Mouse (Mus musculus) urinary bladder, postnatal 14 days (tissue): Measurements from ENCODE around the gene Tns1.

Experiments
- DNase-seq: peaks from one replicate; pipeline ENCODE4 v3.0.0; 2021; ENCODE audit warnings: low spot score

Gene Tns1

DNA sequence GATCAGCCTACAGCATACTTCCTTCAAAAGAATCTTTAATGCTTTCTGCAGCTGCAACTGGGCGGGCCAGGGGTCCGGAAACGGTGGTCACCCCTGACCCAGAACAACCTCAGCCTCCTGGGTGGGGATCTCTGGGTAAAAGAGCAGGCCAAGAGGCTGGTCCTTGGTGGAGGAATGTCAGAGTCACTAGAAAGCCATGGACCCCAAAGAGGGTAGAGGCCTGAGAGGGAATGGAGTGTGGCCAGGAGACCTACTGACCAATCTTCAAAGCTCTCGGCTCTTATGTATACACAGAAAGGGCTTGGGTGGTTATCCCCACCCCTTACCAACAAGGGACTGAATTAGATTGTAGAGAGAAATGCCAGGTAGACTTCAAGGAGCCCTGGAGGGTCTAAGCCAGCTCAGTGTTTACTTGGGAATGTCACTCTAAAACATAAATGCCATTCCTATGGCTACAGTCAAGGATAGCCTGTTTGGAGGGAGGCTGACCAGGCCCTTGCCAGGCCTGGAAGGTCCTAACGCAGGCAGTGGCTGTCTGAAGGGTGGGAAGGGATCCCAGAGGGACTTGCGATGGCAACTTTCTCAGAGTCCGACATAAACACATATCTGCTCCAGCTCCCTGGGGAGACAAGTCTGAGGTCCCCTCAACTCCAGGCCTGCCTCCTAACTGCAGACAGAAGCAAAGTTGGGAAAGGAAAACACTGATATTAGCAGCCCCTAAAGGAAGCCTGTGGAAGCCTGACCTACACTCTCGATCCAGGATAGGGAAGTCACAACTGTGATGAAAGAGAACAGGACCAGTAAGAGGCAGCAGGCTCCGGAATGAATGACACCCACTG is 92.3 kb downstream of the Tns1 start:
- no peak for DNase-seq

DNA sequence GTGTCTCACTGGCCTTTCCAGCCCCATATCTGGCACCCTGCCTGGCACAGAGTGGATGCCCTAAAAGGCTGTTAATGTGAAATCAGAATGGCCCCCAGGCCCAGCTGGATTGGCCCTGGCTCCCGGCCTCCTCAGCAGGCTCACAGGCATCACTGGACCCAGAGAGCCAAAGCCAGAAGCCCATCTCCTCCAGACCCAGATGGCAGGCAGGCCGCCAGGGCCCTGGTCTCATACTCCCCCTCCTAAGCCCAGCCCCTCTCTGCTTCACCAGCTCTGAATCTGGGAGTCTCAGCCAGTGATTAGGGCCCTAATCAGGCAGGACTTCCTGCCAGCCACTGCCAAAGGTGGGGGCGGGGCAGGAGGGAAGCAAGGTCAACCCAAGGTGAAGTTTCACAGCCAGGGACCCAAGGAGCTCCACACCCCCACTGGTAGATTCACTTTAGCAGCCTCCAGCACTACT is 93.3 kb downstream of the Tns1 start:
- peak; percentile 65 for DNase-seq

DNA sequence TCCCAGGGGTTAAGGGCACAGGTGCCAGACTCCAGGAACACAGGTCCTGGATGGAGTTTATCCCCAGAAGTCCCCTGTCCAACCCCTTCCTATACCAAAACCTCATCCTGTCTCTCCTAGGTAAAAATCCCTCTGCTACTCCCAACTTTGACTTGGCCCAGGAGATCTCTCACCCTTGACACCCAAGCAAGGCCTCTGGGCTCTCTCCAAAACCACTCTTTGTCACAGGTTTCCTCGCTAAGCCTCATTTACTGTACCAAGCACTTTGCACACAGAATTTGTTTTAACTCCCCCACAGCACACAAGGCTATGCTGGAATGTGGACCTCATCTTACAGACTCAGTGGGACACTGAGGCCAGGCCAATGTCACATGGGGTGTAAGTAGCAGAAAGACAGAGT is 94.0 kb downstream of the Tns1 start:
- no peak for DNase-seq

DNA sequence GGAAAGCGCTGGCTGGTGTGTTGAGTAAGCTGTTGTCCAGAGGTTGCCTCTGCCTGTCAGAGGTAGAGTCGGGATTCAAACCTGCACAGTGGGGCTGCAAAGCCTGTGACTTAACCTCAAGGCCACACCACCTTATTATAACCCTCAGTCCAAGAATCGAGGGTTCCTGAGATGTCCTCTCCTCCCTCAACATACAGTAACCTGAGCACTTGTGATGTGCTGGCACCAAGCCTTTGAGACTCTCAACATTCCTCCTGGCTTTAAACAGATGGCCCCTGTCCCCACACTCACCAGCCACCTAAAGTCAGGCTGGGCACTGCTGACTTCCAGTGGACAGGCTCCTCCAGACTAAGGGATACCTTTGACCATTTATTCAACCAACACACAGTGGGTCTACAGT is 94.6 kb downstream of the Tns1 start:
- no peak for DNase-seq

DNA sequence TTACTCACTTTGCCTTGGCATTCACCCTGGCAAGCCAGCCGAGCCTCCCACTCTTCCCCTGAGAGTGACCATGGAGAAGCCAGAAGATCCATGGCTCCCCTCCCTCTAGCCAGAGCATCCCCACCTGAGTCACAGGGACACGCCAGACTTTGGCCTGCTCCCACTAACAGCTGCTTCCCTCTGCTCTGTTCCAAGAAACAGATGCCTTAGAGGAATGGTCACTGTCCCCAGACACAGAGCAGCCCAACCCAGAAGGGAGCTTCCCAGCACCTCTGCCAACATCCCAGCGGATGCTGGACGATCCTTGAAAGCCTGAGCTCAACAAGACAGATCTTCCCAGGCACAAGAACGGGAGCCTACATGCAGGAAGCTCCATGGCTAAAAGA is 95.4 kb downstream of the Tns1 start:
- DNase-seq = peak; percentile 58

DNA sequence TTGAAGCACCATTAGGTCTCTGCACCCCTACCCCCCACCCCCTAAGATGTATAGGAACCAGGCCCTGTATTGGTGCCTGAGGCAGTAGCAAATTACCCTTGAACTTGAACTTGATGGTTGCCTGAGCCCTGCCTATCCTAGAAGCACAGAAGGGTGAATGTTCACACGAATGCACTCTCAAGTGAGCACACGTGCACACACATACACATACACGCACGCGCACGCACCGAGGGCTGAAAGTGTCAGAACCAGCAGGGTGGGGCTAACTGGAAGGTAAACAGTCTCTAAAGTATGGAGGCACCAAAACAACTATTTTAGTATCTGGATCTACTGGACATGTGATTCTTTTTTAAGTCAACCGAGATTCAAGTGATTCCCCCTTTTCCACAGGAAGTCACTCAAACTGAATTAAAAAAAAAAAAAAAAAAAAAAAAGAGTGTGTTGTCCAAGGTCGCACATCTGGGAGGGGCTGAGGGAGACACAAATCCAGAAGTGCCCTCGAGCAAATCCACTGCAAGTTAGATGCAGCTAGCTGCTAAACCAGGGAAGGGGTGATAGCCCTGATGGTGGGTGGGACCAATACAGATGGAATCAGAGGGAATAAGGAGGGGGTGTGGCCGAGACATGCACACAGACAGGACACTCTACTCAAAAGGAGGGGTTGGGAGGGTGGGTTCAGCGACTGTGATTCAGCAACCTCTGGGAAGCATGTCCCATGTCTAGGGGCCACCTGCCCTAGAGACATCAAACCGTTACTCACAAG is 96.0 kb downstream of the Tns1 start:
- DNase-seq = no peak

DNA sequence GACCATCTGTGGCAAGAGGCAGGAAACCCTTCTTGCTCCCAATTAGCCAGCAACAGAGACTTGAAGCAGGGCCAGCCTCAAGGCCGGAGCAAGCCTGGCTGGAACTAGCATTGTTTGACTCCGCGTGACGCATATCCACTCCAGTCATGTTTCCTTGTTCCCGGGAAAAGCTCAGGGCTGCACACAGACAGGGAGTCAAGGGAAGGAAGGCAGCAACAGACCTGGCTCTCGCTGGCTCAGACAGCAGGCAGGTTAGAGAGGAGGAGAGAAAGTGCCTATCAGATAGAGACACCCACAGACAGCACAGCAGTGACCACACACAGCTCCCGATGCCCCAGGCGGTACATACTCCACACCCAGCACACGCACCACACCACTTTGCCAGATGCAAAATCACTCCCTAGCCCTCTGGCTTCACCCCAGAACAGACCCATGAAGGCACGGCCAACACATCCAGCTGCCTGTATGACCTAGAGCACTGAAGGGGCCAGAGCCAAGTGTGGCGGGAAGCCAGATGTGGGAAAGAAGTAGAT is 96.6 kb downstream of the Tns1 start:
- peak; percentile 72 for DNase-seq

DNA sequence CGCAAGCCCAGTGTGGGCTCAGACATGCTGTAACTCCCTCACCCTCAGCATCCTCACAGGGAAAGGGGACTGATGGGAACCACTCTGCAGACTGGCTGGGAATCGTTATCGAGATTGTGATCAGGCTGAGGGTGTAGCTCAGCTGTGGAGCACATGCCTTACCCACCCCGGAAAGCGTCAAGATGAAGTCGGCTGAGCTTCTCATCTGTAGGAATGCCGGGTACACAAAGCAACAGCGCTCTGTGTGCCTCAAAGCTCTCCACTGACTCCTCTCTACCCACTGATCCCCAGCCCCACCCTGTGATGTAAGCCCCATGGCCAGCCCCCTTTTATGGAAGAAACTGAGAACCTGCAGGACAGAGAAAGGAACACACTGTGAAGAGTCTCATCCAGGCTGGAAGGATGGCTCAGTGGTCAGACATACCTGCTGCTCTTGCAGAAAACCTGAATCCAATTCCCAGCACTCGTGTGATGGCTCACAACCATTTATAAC is 97.5 kb downstream of the Tns1 start:
- no peak for DNase-seq

DNA sequence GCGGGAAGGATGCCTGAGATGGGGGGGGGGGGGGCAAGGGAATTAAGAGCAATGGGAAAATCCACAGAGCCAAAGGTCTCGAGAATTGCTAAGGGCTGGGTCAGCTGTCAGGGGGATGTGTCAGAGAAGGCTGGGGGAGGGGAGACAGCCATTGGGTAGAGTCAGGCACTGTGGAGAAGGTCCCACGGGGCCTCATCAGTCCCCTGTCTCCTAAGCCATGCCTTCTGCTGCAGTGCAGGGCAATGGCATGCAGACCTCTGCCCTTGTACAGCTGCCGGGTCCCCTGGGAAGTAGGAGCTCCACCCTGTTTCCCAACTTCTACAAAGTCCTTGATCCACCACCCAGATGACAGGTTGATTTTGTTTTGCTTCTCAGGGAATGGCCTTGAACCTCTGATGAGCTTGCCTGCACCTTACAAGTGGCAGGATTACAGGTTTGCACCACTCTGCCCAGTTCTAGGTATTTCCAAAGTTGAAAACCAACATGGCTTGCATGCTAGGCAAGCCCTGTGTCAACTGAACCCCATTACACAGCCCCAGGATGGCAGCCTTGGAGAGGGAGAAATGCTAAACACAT is 98.5 kb downstream of the Tns1 start:
- no peak for DNase-seq

DNA sequence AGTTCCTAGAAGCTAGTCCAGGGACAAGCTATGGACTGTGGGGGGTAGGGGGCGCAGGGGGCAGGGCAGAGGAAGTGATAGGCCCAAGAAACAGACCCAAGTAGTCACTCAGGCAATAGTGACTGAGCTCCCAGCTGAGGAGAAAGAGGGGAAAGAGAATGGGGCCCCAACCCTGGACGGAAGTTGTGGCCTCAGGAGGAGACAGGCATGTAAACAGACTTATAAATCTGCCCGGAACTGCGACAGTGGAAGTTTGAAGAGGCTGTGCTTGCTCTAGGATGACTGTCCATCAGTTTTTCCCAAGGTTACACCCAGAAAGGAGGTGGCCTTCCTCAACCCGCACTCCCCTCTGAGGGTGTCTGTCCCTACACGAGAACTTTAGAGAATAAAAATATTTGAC is 99.0 kb downstream of the Tns1 start:
- DNase-seq = no peak

DNA sequence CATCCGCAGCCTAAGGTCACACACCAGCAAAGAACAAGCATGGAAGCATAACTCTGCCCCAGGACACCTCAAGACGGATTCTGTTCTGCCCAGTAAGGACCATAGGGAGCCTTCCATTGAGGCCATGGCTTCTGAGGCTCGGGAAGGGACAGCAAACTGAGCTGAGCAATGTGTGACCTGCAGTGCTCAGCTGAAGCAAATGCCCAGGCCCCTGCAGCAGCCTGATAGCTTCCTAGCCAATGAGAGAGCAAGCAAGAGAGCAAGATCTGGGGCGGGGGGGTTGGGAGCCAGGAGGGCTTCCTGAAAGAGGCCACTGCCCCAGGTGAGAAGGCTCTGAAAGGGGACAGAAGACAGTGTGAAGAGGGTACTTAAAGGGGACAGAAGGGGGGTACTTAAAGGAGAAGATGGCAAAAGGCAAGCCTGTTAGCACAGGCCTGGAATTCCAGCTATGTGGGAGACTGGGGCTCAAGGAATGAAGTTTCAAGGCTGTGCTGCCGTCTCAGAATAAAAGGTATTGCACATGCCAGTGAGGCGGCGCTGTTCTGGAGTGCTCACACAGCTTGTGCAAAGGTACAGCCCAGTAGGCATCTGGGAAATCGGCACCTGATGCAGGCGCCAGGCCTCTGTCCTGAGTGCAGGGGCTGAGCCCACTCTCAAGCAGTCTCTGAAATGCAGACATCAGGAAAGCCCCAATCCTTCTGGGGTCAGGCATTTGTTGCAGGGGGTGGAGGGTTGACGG is 99.6 kb downstream of the Tns1 start:
- no peak for DNase-seq

DNA sequence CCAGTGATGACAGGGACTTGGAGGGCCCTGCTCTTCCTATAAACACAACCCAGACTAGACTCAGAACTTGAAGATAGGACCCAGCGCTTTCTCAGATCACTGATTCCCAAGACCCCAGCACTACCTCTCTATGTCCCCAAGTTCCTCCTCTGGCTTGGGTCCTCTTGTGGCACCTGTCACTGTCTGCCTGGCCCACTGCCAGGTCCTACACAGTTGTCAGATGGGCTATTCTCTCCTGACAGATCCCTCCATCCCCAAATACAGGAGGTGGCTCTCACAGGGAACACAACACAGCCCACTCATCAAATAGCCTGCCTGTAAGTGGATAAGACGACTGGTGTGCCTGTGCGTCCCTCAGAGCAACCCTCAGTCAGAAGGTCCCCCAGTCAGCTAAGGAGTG is 101.3 kb downstream of the Tns1 start:
- no peak for DNase-seq

DNA sequence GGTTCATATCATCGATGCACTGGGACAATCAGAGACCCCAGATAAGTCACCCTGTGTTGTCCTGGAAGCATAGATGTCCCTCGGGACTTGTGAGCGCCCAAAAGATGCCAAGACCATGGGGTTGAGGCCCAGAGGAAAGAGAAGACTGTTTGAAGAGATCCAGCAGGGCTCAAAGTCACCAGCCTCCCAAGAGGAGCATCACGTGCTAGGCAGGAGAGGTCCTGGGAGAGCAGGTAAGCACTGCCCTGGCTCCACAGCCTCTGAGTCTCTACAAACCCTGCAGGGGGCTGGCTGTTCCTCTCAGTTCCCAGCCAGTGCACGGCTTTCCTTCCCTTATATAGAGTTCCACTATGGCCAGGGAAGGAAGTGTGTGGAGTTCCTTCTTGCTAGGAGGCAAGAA is 101.7 kb downstream of the Tns1 start:
- DNase-seq = no peak

DNA sequence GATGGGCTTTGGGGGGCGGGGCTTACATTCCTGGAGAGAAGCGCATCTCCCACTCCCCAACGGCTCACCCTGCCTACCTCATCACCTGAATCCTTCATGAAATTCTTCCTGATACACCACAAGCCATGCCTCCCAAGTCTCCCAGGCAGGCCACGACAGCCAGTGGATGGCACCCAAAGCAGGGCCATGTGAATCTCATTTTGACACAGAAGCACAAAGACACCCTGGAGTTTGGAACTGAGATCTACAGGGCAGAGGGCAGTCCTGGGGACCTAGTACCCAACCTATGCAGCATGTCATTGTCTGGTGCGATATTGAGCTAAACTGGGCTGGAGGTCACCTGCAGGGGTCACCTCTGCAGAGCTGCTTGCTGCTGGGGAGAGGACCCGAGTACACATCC is 104.0 kb downstream of the Tns1 start:
- DNase-seq = no peak

DNA sequence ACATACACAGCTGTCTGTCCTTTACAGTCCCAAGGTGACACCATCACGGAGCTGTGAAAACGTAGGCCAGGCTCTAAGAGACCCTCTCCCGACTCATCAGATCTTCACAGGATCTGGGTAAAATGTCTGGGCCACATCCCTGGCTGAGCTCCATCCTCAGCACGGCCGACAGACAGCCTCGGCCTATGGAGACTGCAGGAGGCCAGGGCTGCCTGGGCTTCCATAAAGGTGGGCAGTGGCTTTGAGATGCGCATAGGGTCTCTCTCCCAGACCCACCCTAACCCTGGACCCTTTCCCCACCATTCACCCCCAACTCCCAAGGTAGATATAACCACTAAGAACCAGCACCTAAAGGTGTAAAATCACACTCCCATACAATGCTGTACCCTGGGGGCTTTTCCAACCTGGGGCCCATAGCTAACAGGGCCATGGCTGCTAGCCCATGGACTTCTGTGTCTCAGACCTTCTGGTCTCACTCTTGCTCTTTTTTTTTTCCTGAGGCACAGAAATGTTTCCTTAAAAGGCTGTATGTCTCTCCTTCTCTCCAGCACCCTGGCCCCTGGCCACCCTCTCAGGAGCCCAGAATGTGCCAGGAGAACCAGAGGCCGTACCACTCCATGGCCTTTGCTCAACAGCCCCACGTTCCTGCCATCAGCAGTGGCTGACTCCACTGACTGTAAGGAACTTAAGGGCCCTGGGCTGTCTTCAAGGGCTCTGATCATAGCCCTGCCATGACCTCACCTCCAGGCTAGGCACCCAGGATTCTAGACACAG is 106.7 kb downstream of the Tns1 start:
- peak; percentile 52 for DNase-seq

DNA sequence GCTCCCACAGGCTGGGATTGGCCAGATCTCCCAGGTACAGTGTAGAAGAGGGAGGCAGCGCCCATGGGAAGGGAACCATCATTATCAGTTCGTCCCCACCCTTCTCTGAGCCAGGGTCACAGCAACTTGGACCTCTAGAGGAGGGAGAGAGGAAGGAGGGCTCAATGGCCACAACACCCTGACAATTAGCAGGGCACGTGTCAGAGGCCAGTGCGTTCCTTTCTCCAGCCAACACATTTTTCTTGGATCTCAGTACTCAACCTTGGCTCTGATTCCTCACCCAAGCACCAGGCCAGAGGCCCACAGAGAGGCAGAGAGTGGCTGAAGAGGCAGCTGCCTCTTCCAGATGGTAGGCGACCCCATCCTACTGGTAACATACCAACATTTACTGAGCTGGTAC is 107.6 kb downstream of the Tns1 start:
- DNase-seq = no peak

DNA sequence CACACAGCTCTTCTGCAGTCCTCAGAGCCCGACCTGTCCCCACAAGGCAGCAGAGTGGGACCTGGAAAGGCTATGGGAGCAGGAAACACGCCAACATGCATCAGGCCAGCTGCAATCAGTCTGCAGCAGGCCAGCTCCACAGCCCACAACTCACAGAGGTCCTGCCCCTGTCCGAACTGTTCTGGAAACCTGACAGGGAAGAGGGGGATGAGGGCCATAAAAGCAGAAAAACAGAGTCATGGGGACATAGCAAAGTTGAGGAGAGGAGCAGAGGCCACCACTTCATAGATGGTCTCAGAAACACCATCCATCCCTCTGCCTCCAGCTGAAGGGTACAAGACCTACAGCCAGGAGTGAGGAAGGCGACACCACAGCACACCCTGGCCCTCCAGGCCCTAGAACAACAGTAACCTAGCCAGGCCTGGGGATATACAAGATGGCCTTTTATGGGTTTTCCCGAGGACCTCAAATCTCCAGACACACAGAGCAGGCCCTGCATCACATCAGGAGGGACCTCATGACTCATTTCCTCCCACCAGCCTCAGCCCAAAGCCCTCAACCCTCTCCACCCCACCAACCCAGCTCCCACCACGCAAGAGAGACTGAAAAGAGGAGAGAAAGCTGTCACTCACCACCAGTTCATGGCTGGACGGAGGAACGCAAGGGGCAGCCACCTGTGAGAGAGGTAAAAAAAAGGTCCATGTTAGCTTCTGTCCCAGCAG is 108.6 kb downstream of the Tns1 start:
- no peak for DNase-seq

DNA sequence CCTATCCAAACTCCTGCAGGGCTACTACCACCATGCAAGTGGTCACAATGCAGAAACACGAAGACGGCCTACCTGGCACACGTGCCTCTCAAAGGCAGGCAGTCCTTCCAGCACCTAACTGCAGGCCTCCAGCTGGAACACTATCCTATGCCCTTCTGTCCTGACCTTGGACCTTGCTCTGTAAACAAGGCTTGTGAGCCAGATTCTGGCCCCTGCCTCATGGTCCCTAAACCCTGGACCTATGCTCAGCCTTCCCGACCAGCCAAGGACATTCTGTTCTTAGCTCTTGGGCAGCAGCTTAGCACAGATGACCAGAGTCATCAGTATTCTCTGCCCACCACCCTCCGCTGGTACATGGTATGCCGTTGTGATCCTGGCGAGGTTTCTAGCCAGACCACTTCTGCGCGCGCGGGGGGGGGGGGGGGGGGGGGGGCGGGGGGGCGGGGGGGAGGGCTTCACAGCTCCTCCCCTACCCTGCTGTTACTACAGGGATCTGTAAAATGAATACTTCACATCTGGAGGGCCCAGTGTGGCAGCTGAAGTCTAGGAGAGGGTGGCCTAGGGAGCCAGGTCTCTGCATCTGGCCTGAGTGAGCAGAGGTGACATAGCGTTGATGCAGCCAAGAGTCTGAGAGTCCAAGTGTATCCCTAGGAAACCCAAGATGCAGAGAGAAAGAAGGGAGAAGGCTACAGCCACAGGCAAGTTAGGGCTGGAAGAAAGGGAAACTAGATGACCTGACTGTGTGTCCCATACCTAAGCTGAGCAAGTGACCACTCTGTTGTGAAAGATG is 109.5 kb downstream of the Tns1 start:
- no peak for DNase-seq

DNA sequence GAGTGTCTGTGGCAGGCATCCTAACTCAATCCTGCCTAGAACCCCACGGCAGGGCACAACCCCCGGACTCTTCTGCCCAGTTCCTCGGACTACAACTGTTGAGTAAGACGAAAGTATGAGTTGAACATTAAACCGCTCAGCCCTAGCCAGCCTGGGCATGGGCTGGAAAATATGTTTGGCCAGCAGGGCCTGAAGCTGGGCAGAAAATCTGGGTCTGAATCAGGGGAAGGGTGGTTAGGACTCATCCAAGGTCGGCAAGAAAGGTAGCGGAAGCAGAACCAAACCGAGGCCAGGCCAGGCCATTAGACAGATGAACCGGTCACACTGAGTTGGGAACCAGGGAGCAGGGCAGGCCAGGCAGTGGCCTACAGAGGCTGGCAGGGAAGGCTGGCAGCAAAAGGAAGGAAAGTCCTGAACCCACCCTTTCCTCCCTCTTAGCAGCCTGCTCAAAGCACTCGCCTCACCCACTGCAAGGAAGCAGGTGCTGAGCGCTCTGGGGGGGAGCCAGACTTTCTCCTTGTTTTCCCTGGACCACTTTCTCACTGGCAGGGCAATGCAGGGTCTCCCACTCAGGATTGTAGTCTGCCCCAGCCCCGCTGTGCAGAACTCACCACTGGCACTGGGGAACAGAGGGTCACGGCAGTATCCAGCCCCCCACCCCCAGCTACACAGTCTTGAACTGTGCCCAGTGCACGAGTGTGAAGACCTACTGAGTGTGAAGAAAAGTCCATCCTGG is 110.8 kb downstream of the Tns1 start:
- DNase-seq = no peak
